Mouse (Mus musculus) B cell, adult 2 months (primary cell): ENCODE data around the gene Shroom1.

Experiments used
- DNase-seq, 2 experiments: peaks; one replicate each; pipeline ENCODE4 v3.0.0; 2022

Gene Shroom1

GRCm38 (mm10) chr11:53481088-53481730, 24.2 kb downstream of the Shroom1 start:
- DNase-seq, result no peak

- DNase-seq, result no peak
Measured at GRCm38 (mm10) chr11:53483159-53483891, 26.3 kb downstream of the Shroom1 start.

DNA sequence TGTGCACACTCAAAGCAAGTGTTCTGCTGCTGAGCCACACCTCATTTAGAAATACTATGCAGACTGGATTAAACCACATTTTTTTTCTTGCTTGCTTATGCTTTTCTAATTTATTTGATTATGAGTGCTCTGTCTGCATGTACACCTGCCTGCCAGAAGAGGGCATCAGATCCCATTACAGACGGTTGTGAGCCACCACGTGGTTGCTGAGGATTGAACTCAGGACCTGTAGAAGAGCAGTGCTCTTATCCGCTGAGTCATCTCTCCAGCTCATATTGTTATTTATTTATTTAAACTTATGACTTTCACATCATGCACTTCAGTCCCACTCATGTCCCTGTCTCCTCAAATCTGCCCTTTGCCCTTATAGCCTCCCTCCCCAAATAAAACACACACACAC, 28.7 kb downstream of the Shroom1 start:
- no peak for DNase-seq

GRCm38 (mm10) chr11:53486351-53486750, 29.3 kb downstream of the Shroom1 start:
- DNase-seq, result no peak

DNA sequence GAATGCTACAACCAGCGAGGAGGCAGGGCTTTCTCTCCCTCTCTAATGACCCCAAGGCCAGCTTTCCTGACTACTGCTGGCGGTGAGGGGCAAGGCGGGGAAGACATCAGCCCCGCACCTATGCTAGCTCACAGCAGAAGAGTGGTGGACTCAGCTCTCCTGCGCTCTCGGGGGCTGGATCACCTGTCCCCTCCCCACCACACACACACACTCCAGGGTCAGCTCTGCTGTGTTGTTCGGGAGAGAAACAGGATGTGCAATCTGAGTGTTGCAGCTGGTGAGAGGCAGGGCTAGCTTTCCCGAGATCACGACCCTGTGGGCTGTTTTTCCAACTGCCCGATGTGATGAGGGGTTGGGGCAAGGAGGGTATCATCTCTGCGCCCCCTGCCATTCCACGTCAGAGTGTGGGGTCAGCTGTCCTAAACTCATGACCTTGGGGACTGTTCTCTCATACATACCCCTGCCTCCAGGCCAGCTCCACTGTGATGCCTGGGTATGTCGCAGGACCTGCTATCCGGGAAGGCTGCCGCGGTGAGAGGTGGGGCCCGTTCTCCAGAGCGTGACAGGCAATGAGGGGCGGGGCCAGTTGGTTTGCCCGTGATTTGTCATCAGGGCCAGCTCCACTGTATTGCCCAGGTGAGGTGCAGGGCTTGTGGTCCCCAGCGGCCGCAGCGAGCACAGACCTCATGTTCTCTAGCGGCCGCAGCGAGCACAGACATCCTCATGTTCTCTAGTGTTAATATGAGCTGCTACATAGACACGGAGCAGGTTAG, 30.0 kb downstream of the Shroom1 start:
- peak; percentile 46 to 49 for DNase-seq

GRCm38 (mm10) chr11:53489007-53489406, 32.0 kb downstream of the Shroom1 start:
- no peak for DNase-seq

GRCm38 (mm10) chr11:53489421-53489820, 32.4 kb downstream of the Shroom1 start:
- DNase-seq, result no peak

DNA sequence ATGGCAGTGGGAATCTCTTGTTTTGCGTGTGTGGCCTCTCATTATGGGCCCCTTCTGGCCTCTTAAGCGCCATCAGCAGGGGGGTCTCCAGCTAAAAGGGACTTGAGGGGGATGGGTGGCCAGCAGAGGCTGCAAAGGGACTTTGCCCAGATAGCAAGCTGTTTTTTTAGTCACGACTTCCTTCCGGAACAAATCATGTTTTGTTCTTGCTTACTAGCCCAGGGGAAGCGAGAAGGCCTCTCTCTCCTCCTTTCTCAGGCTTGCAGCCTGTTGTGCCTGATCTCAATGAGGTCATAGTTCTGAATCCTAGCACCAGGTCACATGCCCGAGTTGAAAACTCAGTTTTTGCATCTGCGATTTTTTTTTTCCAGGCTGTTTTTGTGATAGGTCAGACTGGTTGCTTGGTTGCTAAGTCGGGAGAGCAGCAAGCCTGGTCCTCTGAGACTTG, 35.0 kb downstream of the Shroom1 start:
- no peak for DNase-seq

DNA sequence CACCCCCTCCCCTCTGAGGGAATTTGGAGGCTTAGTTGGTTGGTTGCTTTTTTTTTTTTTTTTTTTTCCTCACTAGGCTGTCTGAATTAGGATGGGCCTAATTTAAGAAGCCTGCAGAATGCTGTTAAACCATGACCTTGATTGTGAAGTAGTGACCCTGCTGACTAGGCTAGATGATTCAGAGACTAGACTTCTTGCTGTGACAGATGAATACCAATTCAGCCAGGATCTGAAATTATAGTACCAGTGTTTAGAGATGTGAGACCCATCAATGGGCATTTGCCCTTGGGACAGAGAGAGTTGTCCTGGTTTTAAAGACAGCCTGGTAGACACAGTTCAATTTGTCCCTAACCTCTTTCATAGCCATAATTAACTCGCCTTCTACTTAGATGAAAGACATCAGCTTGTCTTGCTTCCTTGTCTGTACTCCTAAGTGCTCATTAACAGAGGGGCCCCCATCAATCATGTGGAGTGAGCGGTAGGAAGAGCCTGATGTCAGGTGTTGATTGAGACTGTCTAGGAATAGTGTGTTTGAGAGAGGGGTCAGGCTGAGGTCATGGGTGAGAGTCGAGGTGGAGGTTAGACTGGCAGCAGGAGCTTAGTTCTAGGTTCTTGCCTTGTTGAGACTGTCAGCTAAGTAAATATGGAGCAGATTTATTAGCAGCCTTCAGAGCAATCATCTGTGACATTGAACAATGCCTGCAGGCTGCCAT, 36.4 kb downstream of the Shroom1 start:
- no peak for DNase-seq

GRCm38 (mm10) chr11:53495417-53495816, 38.4 kb downstream of the Shroom1 start:
- no peak for DNase-seq

DNA sequence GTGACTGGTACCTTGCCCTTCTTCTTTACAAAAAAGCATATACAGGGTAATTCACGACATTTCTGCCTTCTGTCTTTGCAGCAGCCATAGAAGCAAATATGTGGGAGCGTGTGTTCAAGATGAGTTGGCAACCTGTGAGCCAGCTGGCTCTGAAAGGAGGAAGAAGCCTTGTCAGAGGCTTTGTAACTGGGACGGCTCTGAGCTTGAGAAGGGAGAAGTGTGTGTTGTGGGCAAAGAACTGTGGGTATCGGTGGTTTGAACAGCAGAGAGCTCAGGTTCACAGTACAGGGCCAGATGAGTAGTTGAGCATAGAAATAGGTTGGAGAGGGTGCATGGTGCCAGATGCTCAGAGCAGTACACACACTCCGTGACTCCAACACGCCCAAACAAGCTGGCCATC, 39.9 kb downstream of the Shroom1 start:
- no peak for DNase-seq

DNA sequence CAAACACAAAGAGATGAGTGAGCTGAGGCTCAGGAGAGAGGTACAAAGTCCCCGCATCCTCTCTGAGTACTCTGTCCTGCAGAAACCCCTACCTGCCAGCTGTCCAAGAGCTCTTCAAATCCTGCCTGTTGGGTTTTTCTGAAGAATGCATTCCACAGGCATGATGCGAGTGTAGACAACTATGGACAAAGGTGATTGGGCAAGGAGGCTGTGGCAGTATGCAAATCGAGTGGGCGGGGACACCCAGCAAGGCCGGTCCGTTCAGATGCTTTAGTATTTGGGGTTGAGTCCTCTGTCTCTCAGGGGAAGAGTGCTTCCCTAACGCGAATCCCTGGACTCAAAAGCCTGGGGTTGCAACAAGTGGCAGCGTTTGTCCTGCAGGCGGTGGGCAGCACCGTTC, 43.6 kb downstream of the Shroom1 start:
- no peak for DNase-seq

- DNase-seq, result no peak
Measured at GRCm38 (mm10) chr11:53502039-53502765, 45.2 kb downstream of the Shroom1 start.

- no peak for DNase-seq
Measured at GRCm38 (mm10) chr11:53503738-53504137, 46.7 kb downstream of the Shroom1 start.

GRCm38 (mm10) chr11:53504376-53504775, 47.4 kb downstream of the Shroom1 start:
- DNase-seq, result no peak

GRCm38 (mm10) chr11:53505026-53505663, 48.1 kb downstream of the Shroom1 start:
- no peak for DNase-seq

DNA sequence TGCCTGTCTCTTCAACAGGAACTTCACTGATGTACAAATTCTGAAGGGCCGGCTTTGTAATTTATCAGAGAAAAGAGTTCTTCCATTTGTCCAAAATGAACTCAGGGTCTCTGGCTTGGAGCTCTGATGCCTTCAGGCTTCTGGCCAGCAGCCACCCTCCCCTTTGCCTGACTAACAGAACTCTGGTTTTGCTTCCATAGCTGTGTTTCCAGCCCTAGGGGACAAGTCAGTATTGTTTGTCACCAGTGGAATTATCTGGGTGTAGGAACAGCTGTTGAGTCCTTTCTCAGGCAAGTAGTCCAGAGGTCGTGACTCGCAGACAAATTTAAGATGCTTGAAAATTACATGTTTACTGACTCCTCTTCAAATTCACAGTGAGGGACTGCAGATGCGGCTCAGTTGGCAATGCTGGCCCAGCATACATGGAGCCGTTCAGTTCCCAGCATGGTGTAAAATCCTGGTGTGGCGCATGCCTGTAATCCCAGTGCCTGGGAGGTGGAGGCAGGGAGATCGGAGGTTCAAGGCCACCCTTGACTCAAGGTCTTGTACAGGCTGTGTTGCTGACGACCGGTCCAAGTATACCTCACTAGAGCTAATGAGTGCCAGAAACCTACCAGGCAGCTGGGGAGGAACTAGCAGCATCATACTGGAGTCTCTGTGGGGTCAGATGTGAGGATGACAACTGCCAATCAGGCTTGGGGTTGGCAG, 50.2 kb downstream of the Shroom1 start:
- no peak for DNase-seq

DNA sequence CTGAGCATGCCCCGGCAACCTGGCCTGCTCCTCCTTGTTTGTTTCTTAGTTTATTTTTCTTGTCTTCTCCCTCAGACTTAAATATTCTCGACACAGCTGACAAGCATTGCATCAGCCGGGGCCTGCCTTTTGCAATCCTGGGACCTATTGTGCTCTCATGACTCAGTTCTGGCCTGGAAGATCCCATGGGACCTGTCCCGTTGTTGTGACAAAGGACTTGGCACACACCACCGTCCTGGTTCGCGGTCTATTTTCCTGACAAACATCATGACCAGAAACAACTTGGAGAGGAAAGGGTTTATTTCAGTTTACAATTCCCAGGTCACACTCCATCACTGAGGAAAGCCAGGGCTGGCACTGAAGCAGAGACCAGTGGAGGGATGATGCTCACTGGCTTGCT, 51.1 kb downstream of the Shroom1 start:
- DNase-seq, result no peak

GRCm38 (mm10) chr11:53508591-53508990, 51.6 kb downstream of the Shroom1 start:
- DNase-seq, result no peak

- DNase-seq, result no peak
Measured at GRCm38 (mm10) chr11:53510351-53510750, 53.3 kb downstream of the Shroom1 start.
